Mouse (Mus musculus): Measurements from ENCODE around the gene Aarsd1.

GRCm38 (mm10) chr11:101462583-101463440, 45.4 kb upstream of the Aarsd1 start:
- TF ChIP-seq CTCF (IDR thresholded peaks at IDR 0.05; ENCODE audit: insufficient read depth, low read depth, low read length), result no peak
- TF ChIP-seq POLR2A (IDR thresholded peaks at IDR 0.05; ENCODE audit: insufficient read depth, low read depth, low read length), result no peak

Measured in olfactory bulb, adult 2 months (tissue).